Mouse (Mus musculus): ENCODE measurements around the gene Ptpre.

GRCm38 (mm10) chr7:135710702-135711101, 173.4 kb downstream of the Ptpre start:
- TF ChIP-seq EP300 (IDR thresholded peaks at IDR 0.05; ENCODE audit: low read length): no peak
- no peak for TF ChIP-seq POLR2AphosphoS2 (IDR thresholded peaks at IDR 0.05; ENCODE audit: low read depth, low read length)
- TF ChIP-seq CTCF (conservative IDR thresholded peaks at IDR 0.05 in 1 of 2, IDR thresholded peaks at IDR 0.05 in 1 of 2; ENCODE audit: low read depth in 2 of 2, low read length in 2 of 2): no peak
- TF ChIP-seq POLR2A (IDR thresholded peaks at IDR 0.05; ENCODE audit: low read depth, low read length): no peak
- TF ChIP-seq MAX (IDR thresholded peaks at IDR 0.05; ENCODE audit: low read length): no peak
- no peak for TF ChIP-seq MXI1 (IDR thresholded peaks at IDR 0.05; ENCODE audit: low read depth, low read length)
- no peak for TF ChIP-seq IRF4 (IDR thresholded peaks at IDR 0.05; ENCODE audit: low read depth, low read length)
- no peak for TF ChIP-seq ZKSCAN1 (IDR thresholded peaks at IDR 0.05; ENCODE audit: borderline replicate concordance, low read depth, low read length)
